Mouse (Mus musculus) 416B (cell line): ENCODE measurements around the gene Vmn2r70.

ENCODE experiments used
- DNase-seq: peaks from one replicate; pipeline ENCODE4 v3.0.0; 2011; ENCODE audit warnings: low read depth

Gene Vmn2r70

DNA sequence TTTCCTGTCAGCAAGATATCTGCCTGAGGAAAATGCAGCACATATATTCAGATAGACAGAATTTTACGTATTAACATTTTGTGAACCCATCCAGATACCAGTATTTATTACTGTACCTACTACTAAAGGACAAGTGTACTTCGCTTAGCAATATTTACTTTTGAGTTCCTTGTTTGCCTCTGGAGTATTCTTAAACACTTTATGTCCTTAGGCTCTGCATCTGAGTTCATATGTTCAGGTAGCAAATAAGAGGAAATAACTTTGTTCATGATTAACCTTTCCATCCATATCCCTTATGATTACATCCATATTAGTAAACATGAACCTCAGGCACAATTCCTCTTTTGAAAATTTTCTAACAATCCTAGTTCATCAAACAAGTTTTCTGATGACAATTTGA lies at the start of gene Vmn2r70:
Vmn2r70 (minus strand) TSS at position 101 of the 400 bp plus-strand sequence.
- no peak for DNase-seq

DNA sequence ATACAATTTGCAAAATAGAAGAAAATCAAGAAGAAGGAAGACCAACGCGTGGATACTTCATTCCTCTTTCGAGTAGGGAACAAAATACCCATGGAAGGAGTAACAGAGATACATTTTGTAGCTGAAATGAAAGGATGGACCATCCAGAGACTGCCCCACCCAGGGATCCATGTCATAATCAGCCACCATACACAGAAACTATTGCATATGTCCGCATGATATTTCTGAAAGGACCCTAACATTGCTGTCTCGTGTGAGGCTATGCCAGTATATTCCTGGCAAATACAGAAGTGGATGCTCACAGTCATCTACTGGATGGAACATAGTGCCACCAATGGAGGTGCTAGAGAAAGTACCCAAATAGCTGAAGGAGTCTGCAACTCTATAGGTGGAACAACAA lies 6.2 kb downstream of the Vmn2r70 start, which contains the start of gene Vmn2r71:
Vmn2r71 (plus strand) TSS at position 301 of the 400 bp plus-strand sequence.
- no peak for DNase-seq

GRCm38 (mm10) chr7:85543118-85543517 lies 25.9 kb downstream of the Vmn2r70 start:
- DNase-seq, result no peak

DNA sequence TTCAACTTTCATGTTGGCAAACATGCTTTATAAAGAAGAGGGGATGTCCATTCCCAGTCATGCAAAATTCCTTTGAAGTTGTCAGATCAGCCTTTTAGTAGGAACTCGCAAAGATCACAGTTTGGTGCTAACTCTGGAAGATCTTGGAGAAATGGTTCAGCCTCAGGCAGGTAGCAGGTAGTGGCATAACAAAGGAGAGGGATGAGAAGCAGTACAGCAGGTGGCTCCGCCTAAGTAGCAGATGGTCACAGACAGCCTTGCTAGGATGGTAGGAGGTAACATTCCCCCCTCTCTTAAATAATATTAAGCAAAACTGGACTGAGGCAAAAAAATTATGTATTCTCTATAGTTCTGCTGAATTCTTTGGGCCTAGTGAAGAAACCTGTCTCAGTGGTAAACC lies 26.9 kb downstream of the Vmn2r70 start:
- DNase-seq, result no peak
